Mouse (Mus musculus) MEL (cell line): ENCODE measurements around the gene 3110082I17Rik. TPM values are rescaled to one million over a fixed set of nuclear protein-coding genes. Genes with fewer than 3 reads are reported as not detected.

Source experiments
- DNase-seq: peaks from one replicate; pipeline ENCODE4 v3.0.0; 2011; ENCODE audit warnings: low read depth, low spot score
- H3K27ac ChIP-seq: 2 replicates; pipeline ENCODE4 v1.5.1; 2012; ENCODE audit warnings: low read depth, mild to moderate bottlenecking, control low read depth, low read length, moderate library complexity; ENCODE audit not compliant: control insufficient read depth
- H3K27me3 ChIP-seq, 2 experiments: fragments of 150-350 bp in 1 of 2; sonication (generic) in 1 of 2; 2 replicates each; pipeline ENCODE4 v1.6.1; 2012; ENCODE audit warnings: low read length in 2 of 2, mild to moderate bottlenecking in 2 of 2, improper control_type of control experiment in 1 of 2, moderate library complexity in 1 of 2; ENCODE audit not compliant: insufficient read depth in 2 of 2, control insufficient read depth in 1 of 2
- H3K36me3 ChIP-seq, 2 experiments: 2 replicates each; pipeline ENCODE4 v1.6.1; 2012 to 2014; ENCODE audit warnings: low read length in 2 of 2, improper control_type of control experiment in 1 of 2, inconsistent platforms in 1 of 2, mild to moderate bottlenecking in 1 of 2; ENCODE audit not compliant: insufficient read depth in 2 of 2, control insufficient read depth in 1 of 2
- H3K4me1 ChIP-seq, 2 experiments: fragments of 150-350 bp in 1 of 2; sonication (generic) in 1 of 2; 2 replicates each; pipeline ENCODE4 v1.6.1; 2012; ENCODE audit warnings: low read length in 2 of 2, improper control_type of control experiment in 1 of 2, mild to moderate bottlenecking in 1 of 2; ENCODE audit not compliant: insufficient read depth in 2 of 2, control insufficient read depth in 1 of 2
- H3K4me3 ChIP-seq, 2 experiments: fragments of 150-350 bp in 1 of 2; sonication (generic) in 1 of 2; 2 replicates each; pipeline ENCODE4 v1.5.1; 2012; ENCODE audit warnings: low read depth in 2 of 2, low read length in 2 of 2, mild to moderate bottlenecking in 2 of 2, moderate library complexity in 2 of 2, control low read depth in 1 of 2, improper control_type of control experiment in 1 of 2; ENCODE audit not compliant: control insufficient read depth in 1 of 2, insufficient read depth in 1 of 2
- H3K79me2 ChIP-seq: 2 replicates; pipeline ENCODE4 v1.6.1; 2012; ENCODE audit warnings: mild to moderate bottlenecking, low read length, moderate library complexity; ENCODE audit not compliant: control insufficient read depth, poor library complexity, insufficient read depth
- H3K9ac ChIP-seq: 2 replicates; pipeline ENCODE4 v1.6.1; 2012; ENCODE audit warnings: low read depth, mild to moderate bottlenecking, control low read depth, low read length, moderate library complexity; ENCODE audit not compliant: control insufficient read depth, poor library complexity, severe bottlenecking
- H3K9me3 ChIP-seq: fragments of 150-350 bp; sonication (generic); replicated peaks from 2 replicates; pipeline ENCODE4 v1.6.1; 2012; ENCODE audit warnings: mild to moderate bottlenecking, low read length, improper control_type of control experiment, moderate library complexity; ENCODE audit not compliant: insufficient read depth
- CHD2 ChIP-seq: IDR thresholded peaks from 2 replicates; pipeline ENCODE4 v1.6.1; 2011; ENCODE audit warnings: low read length, improper control_type of control experiment
- ELF1 ChIP-seq: IDR thresholded peaks from 2 replicates; pipeline ENCODE4 v1.6.1; 2014; ENCODE audit warnings: low read depth, mild to moderate bottlenecking, inconsistent platforms, low read length, improper control_type of control experiment, moderate library complexity
- ETS1 ChIP-seq: IDR thresholded peaks from 2 replicates; pipeline ENCODE4 v1.6.1; 2012; ENCODE audit warnings: low read depth, mild to moderate bottlenecking, inconsistent platforms, low read length, improper control_type of control experiment, moderate library complexity
- HCFC1 ChIP-seq: IDR thresholded peaks from 2 replicates; pipeline ENCODE4 v1.6.1; 2012; ENCODE audit warnings: low read depth, mild to moderate bottlenecking, inconsistent platforms, low read length, improper control_type of control experiment, moderate library complexity
- JUND ChIP-seq: IDR thresholded peaks from 2 replicates; pipeline ENCODE4 v1.6.1; 2011; ENCODE audit warnings: low read depth, mild to moderate bottlenecking, improper control_type of control experiment, low read length
- KAT2A ChIP-seq: conservative IDR thresholded peaks from 2 replicates; pipeline ENCODE4 v1.6.1; 2012; ENCODE audit warnings: low read depth, low read length, improper control_type of control experiment, inconsistent platforms
- MAX ChIP-seq: IDR thresholded peaks from 2 replicates; pipeline ENCODE4 v1.6.1; 2011; ENCODE audit warnings: low read length, improper control_type of control experiment
- MAZ ChIP-seq: IDR thresholded peaks from 2 replicates; pipeline ENCODE4 v1.6.1; 2012; ENCODE audit warnings: low read depth, mild to moderate bottlenecking, inconsistent platforms, low read length, improper control_type of control experiment
- MYB ChIP-seq: IDR thresholded peaks from 2 replicates; pipeline ENCODE4 v1.6.1; 2011; ENCODE audit warnings: mild to moderate bottlenecking, low read depth, low read length, improper control_type of control experiment
- MYC ChIP-seq: IDR thresholded peaks from 2 replicates; pipeline ENCODE4 v1.6.1; 2011; ENCODE audit warnings: low read depth, mild to moderate bottlenecking, low read length, improper control_type of control experiment, moderate library complexity
- POLR2A ChIP-seq, 2 experiments: IDR thresholded peaks; 2 replicates each; pipeline ENCODE4 v1.6.1; 2011 to 2012; ENCODE audit warnings: low read length in 2 of 2, mild to moderate bottlenecking in 2 of 2, control low read depth in 1 of 2, improper control_type of control experiment in 1 of 2, low read depth in 1 of 2, moderate library complexity in 1 of 2; ENCODE audit not compliant: control insufficient read depth in 1 of 2, insufficient read depth in 1 of 2, poor library complexity in 1 of 2
- POLR2AphosphoS2 ChIP-seq: IDR thresholded peaks from 2 replicates; pipeline ENCODE4 v1.6.1; 2011; ENCODE audit warnings: low read length, improper control_type of control experiment
- RCOR1 ChIP-seq: IDR thresholded peaks from 2 replicates; pipeline ENCODE4 v1.6.1; 2012; ENCODE audit warnings: low read depth, mild to moderate bottlenecking, inconsistent platforms, low read length, improper control_type of control experiment
- SMC3 ChIP-seq: IDR thresholded peaks from 2 replicates; pipeline ENCODE4 v1.6.1; 2011; ENCODE audit warnings: low read depth, low read length, improper control_type of control experiment
- TAL1 ChIP-seq: IDR thresholded peaks from 2 replicates; pipeline ENCODE4 v1.6.1; 2012; ENCODE audit warnings: mild to moderate bottlenecking, inconsistent platforms, low read length, moderate library complexity, mixed read lengths
- TBP ChIP-seq: IDR thresholded peaks from 2 replicates; pipeline ENCODE4 v1.8.0; 2011; ENCODE audit warnings: low read depth, low read length, improper control_type of control experiment
- TCF12 ChIP-seq: IDR thresholded peaks from 2 replicates; pipeline ENCODE4 v1.6.1; 2014; ENCODE audit warnings: low read depth, mild to moderate bottlenecking, inconsistent platforms, low read length, improper control_type of control experiment, moderate library complexity
- UBTF ChIP-seq: IDR thresholded peaks from 2 replicates; pipeline ENCODE4 v1.6.1; 2012; ENCODE audit warnings: low read depth, mild to moderate bottlenecking, inconsistent platforms, low read length, improper control_type of control experiment, moderate library complexity, borderline replicate concordance; ENCODE audit not compliant: insufficient read depth
- USF2 ChIP-seq, 2 experiments: IDR thresholded peaks; 2 replicates each; pipeline ENCODE4 v1.6.1; 2011 to 2012; ENCODE audit warnings: improper control_type of control experiment in 2 of 2, low read length in 2 of 2, borderline replicate concordance in 1 of 2, inconsistent platforms in 1 of 2, low read depth in 1 of 2, mild to moderate bottlenecking in 1 of 2; ENCODE audit not compliant: insufficient read depth in 1 of 2
- ZC3H11A ChIP-seq: IDR thresholded peaks from 2 replicates; pipeline ENCODE4 v1.6.1; 2012; ENCODE audit warnings: low read depth, mild to moderate bottlenecking, inconsistent platforms, low read length, improper control_type of control experiment
- ZNF384 ChIP-seq: IDR thresholded peaks from 2 replicates; pipeline ENCODE4 v1.6.1; 2012; ENCODE audit warnings: low read depth, mild to moderate bottlenecking, inconsistent platforms, low read length, improper control_type of control experiment
- polyA plus RNA-seq, 2 experiments: library from polyadenylated mRNA; stranded (reverse) in 1 of 2; unstranded in 1 of 2; fragments of >175 nt in 1 of 2; fragments of >200 nt in 1 of 2; gene quantifications; 2 replicates each; pipeline versions ENCODE4 v1.2.1 to v1.2.4; 2012; ENCODE audit warnings: low replicate concordance in 2 of 2, low read depth in 1 of 2; ENCODE audit not compliant: insufficient read length in 2 of 2, insufficient read depth in 1 of 2, missing spikeins in 1 of 2
- total RNA-seq: library from RNA; depleted of rRNA; stranded (reverse); fragments of 300-350 nt; gene quantifications from 2 replicates; pipeline ENCODE4 v1.2.3, GENCODE M21; 2012

3110082I17Rik gene
- total and polyA plus RNA-seq, 3 experiments, result 58.1 to 79.5 TPM; not detected in 1

DNA sequence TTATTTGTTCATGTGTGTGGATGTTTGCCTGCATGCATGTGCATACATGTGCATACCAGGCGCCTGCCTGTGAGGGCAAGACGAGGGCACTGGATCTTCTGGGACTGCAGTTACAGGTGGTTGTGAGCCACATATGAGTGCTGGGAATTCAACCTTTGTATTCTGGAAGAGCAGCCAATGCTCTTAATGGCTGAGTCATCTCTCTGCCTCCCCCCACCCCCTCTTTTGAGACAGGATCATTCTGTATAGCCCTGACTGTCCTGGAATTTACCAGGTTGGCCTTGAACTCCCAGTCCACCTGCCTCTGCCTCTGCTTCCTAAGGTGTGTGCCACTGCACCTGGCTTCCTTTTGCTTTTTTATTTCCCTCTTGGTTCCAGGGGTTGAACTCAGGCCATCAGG, 85.5 kb downstream of the 3110082I17Rik start:
- H3K4me1 ChIP-seq, result peaks cover 0 to 11% of the 10 kb centered on the region in 2 experiments
- TF ChIP-seq ZNF384, result no peak
- TF ChIP-seq TCF12, result no peak
- no peak for TF ChIP-seq ETS1
- no peak for TF ChIP-seq ELF1
- TF ChIP-seq MAX, result no peak
- no peak for TF ChIP-seq MYB
- no peak for TF ChIP-seq KAT2A
- TF ChIP-seq SMC3, result no peak
- TF ChIP-seq RCOR1, result no peak
- TF ChIP-seq MAZ, result no peak
- H3K4me3 ChIP-seq, result no peak overlapping the region
- H3K27me3 ChIP-seq, result no peaks in the 10 kb centered on the region
- no peaks in the 10 kb centered on the region for H3K9me3 ChIP-seq
- no peak for DNase-seq
- H3K9ac ChIP-seq, result no peak overlapping the region
- peaks cover 2% of the 10 kb centered on the region; the same call in 1 of the 2 replicates for H3K79me2 ChIP-seq
- peaks cover 0 to 7% of the 10 kb centered on the region in 2 experiments; a peak in 2 of 4 replicates for H3K36me3 ChIP-seq
- no peak overlapping the region for H3K27ac ChIP-seq

- no peaks in the 10 kb centered on the region for H3K27me3 ChIP-seq
These were observed 86.4 kb downstream of the 3110082I17Rik start for GRCm38 (mm10) chr5:139373889-139374444.

More at GRCm38 (mm10) chr5:139373889-139374444, 86.4 kb downstream of the 3110082I17Rik start:
- H3K9me3 ChIP-seq, result no peaks in the 10 kb centered on the region
- H3K79me2 ChIP-seq, result peaks cover 2% of the 10 kb centered on the region; the same call in 1 of the 2 replicates
- no peak for DNase-seq
- H3K4me1 ChIP-seq, result peaks cover 0 to 5% of the 10 kb centered on the region in 2 experiments; a peak in 3 of 4 replicates
- TF ChIP-seq TAL1 (no peak), HCFC1 (no peak), ZC3H11A (no peak), MYB (no peak), TBP (no peak), UBTF (no peak), MAZ (no peak), POLR2AphosphoS2 (no peak), USF2 (IDR thresholded peaks at IDR 0.05; ENCODE audit: borderline replicate concordance in 1 of 2, insufficient read depth in 1 of 2, low read depth in 1 of 2, low read length in 2 of 2) (no peak), RCOR1 (no peak), POLR2A (IDR thresholded peaks at IDR 0.05; ENCODE audit: control insufficient read depth in 1 of 2, insufficient read depth in 1 of 2, low read depth in 1 of 2, low read length in 2 of 2, poor library complexity in 1 of 2) (no peak), CHD2 (no peak), ELF1 (no peak), MYC (no peak), JUND (no peak)
- no peak overlapping the region for H3K9ac ChIP-seq
- H3K27ac ChIP-seq, result no peak overlapping the region
- H3K4me3 ChIP-seq, result no peak overlapping the region
- H3K36me3 ChIP-seq, result peaks cover 0 to 2% of the 10 kb centered on the region in 2 experiments; a peak in 1 of 4 replicates
